Mouse (Mus musculus) embryonic facial prominence, embryonic 11.5 days (tissue): Measurements from ENCODE around the gene Tigd3. TPM values are rescaled to one million over a fixed set of nuclear protein-coding genes. Genes with fewer than 3 reads are reported as not detected.
A peak's percentile ranks its signal among the peaks of the same experiment; 100 is the strongest.

Experiments used
- ATAC-seq: fragments of 200-750 bp; cut with Nextera tagmentation; replicated peaks from 2 replicates; pipeline ENCODE4 v1.8.0; 2017; ENCODE audit warnings: low read depth; ENCODE audit not compliant: insufficient number of reproducible peaks, low FRiP score, low TSS enrichment
- DNase-seq: peaks from one replicate; pipeline ENCODE4 v3.0.0-alpha.2; 2015; ENCODE audit warnings: low spot score
- H3K27ac ChIP-seq: fragments of 300-500 bp; sonication (generic); replicated peaks from 2 replicates; pipeline ENCODE4 v1.5.1; 2014; ENCODE audit warnings: mild to moderate bottlenecking, low read depth, low read length, control low read depth
- H3K27me3 ChIP-seq: fragments of 300-500 bp; sonication (generic); 2 replicates; pipeline ENCODE4 v1.6.1; 2014; ENCODE audit warnings: mild to moderate bottlenecking, low read length, moderate library complexity, mixed read lengths; ENCODE audit not compliant: control insufficient read depth, insufficient read depth
- H3K36me3 ChIP-seq: fragments of 300-500 bp; sonication (generic); replicated peaks from 2 replicates; pipeline ENCODE4 v1.6.1; 2014; ENCODE audit warnings: low read depth, mild to moderate bottlenecking, low read length, moderate library complexity, mixed read lengths; ENCODE audit not compliant: control insufficient read depth, insufficient read depth
- H3K4me1 ChIP-seq: fragments of 300-500 bp; sonication (generic); 2 replicates; pipeline ENCODE4 v1.6.1; 2014; ENCODE audit warnings: low read length, mixed read lengths; ENCODE audit not compliant: control insufficient read depth, insufficient read depth
- H3K4me2 ChIP-seq: fragments of 300-500 bp; sonication (generic); 2 replicates; pipeline ENCODE4 v1.6.1; 2014; ENCODE audit warnings: low read depth, mild to moderate bottlenecking, control low read depth, low read length, moderate library complexity
- H3K4me3 ChIP-seq: fragments of 300-500 bp; sonication (generic); 2 replicates; pipeline ENCODE4 v1.5.1; 2014; ENCODE audit warnings: low read depth, low read length, control low read depth
- H3K9ac ChIP-seq: fragments of 300-500 bp; sonication (generic); replicated peaks from 2 replicates; pipeline ENCODE4 v1.6.1; 2014; ENCODE audit warnings: mild to moderate bottlenecking, control low read depth, low read length
- H3K9me3 ChIP-seq: fragments of 300-500 bp; sonication (generic); replicated peaks from 2 replicates; pipeline ENCODE4 v1.6.1; 2016; ENCODE audit warnings: mild to moderate bottlenecking, low read length, inconsistent platforms, mixed read lengths; ENCODE audit not compliant: control insufficient read depth
- WGBS: fragments of 180-500 bp; shearing (Covaris S2); extraction: QIAGEN DNeasy Blood & Tissue Kit; methylation state at CpG from one replicate; pipeline ENCODE4 v1.1.7; 2014; 5-methylcytosine and 5-hydroxymethylcytosine counted together
- polyA plus RNA-seq: library from polyadenylated mRNA; unstranded; fragments of >200 nt; fragmentation: Nextera tagmentation; extraction: Ambion mirVana; gene quantifications from 2 replicates; pipeline ENCODE4 v1.2.1, GENCODE M21; 2014

Tigd3 gene
- polyA plus RNA-seq, result 4.0 and 4.3 TPM in 2 replicates

GRCm38 (mm10) chr19:5894002-5894678, at the start of gene Tigd3:
Tigd3 (minus strand) TSS chr19:5894149.
- 4% methylated on average over 36 of the region's 36 CpGs for WGBS
- Histone ChIP-seq H3K36me3 (no peaks in the 10 kb centered on the region), H3K4me1 (peaks cover 2% of the 10 kb centered on the region; the same call in 1 of the 2 replicates), H3K9ac (peak within 1 kb of the TSS; percentile 76), H3K9me3 (no peaks in the 10 kb centered on the region), H3K27ac (no peak within 1 kb of the TSS), H3K4me3 (peak within 1 kb of the TSS; percentile 53), H3K4me2 (peak within 1 kb of the TSS; percentile 84), H3K27me3 (no peaks in the 10 kb centered on the region)
- DNase-seq (peak; percentile 98), ATAC-seq (peak; percentile 93)

DNA sequence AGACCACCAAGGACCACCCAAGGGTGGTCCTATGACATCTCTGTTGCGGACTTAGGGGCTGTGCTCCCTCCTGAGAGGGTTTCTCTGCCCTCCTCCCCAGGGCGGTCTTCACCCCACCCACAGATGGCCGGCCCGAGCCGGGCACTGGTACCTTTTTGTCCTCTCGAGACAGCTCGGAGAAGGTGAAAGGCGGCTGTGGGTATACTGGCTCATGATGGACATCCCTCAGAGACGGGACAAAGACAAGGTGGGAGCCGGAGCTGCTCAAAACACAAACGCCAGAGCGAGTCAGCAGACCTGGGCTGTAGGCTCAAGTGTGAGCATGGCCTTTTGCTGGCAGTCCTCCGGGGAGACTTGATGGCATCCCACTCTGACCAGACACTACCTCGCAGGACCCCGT, 49.5 kb upstream of the Tigd3 start:
- Histone ChIP-seq H3K9ac (no peak overlapping the region), H3K27ac (no peak overlapping the region), H3K9me3 (no peaks in the 10 kb centered on the region), H3K27me3 (no peaks in the 10 kb centered on the region), H3K4me3 (no peak overlapping the region), H3K36me3 (no peaks in the 10 kb centered on the region; the same call in none of the 2 replicates), H3K4me1 (no peaks in the 10 kb centered on the region), H3K4me2 (no peak overlapping the region)
- no peak for DNase-seq
- WGBS, result 94% methylated on average over 15 of the region's 15 CpGs
- ATAC-seq, result no peak

DNA sequence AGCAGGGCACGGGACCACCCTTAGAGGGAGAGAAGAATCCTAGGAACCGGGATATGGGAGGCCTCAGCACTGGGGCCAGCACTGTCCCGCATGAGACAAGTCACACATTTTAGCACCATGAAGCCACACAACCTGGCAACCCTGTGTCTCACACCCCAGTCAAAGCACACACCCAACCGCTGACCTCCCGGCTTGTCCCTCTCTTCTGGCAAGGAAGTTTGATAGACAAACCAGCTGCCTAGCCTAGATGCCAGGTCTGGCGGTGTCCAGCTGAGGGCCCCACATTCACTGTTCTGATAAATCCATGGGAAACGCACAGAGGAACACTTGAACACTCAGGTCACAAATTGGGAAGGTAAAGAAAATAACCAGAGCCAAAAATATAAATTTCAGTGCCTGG, 48.6 kb upstream of the Tigd3 start:
- no peak overlapping the region for H3K4me3 ChIP-seq
- H3K9me3 ChIP-seq, result no peaks in the 10 kb centered on the region
- H3K27me3 ChIP-seq, result no peaks in the 10 kb centered on the region
- no peaks in the 10 kb centered on the region; the same call in none of the 2 replicates for H3K36me3 ChIP-seq
- DNase-seq (no peak), ATAC-seq (no peak)
- H3K9ac ChIP-seq, result no peak overlapping the region
- no peak overlapping the region for H3K27ac ChIP-seq
- 93% methylated on average over 7 of the region's 7 CpGs for WGBS
- no peak overlapping the region for H3K4me2 ChIP-seq
- H3K4me1 ChIP-seq, result no peaks in the 10 kb centered on the region

GRCm38 (mm10) chr19:5940656-5941055, 46.7 kb upstream of the Tigd3 start:
- WGBS, result 95% methylated on average over 10 of the region's 10 CpGs
- Histone ChIP-seq H3K9ac (no peak overlapping the region), H3K27me3 (no peaks in the 10 kb centered on the region), H3K4me3 (no peak overlapping the region), H3K4me1 (no peaks in the 10 kb centered on the region), H3K27ac (no peak overlapping the region), H3K9me3 (no peaks in the 10 kb centered on the region), H3K4me2 (no peak overlapping the region), H3K36me3 (no peaks in the 10 kb centered on the region; the same call in none of the 2 replicates)
- DNase-seq, result no peak
- no peak for ATAC-seq

DNA sequence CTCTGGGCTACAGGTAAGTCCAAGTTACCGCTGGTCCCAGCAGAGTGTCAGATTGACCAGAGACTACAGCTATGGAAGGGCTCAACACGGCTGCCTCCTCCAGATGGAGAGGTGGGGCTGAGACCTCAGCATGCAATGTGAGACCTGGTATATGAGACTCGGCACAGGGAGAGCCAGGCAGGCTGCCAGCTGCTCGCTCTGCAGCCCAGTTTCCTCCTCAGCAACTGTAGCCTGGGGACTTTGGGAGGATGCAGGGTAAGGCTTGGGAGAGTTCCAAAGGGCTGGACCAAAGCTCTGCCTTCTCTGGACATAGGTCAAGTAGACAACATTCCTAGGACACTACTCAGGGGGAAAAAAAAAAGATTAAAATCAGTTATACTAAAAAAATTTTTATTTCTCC, 46.2 kb upstream of the Tigd3 start:
- ATAC-seq (no peak), DNase-seq (no peak)
- WGBS, result 73% methylated on average over 4 of the region's 4 CpGs
- no peaks in the 10 kb centered on the region for H3K4me1 ChIP-seq
- H3K9ac ChIP-seq, result no peak overlapping the region
- H3K4me2 ChIP-seq, result no peak overlapping the region
- no peaks in the 10 kb centered on the region for H3K9me3 ChIP-seq
- no peaks in the 10 kb centered on the region; the same call in none of the 2 replicates for H3K36me3 ChIP-seq
- no peaks in the 10 kb centered on the region for H3K27me3 ChIP-seq
- no peak overlapping the region for H3K27ac ChIP-seq
- no peak overlapping the region for H3K4me3 ChIP-seq

- no peak for ATAC-seq
- H3K9me3 ChIP-seq, result no peaks in the 10 kb centered on the region
- no peak overlapping the region for H3K27ac ChIP-seq
- H3K4me2 ChIP-seq, result no peak overlapping the region
- H3K4me3 ChIP-seq, result no peak overlapping the region
- H3K4me1 ChIP-seq, result no peaks in the 10 kb centered on the region
- WGBS, result 86% methylated on average over 5 of the region's 5 CpGs
- DNase-seq, result no peak
- no peaks in the 10 kb centered on the region for H3K27me3 ChIP-seq
- no peaks in the 10 kb centered on the region; the same call in none of the 2 replicates for H3K36me3 ChIP-seq
- no peak overlapping the region for H3K9ac ChIP-seq
Observed at GRCm38 (mm10) chr19:5939715-5940114, 45.8 kb upstream of the Tigd3 start.

GRCm38 (mm10) chr19:5938516-5938915, 44.6 kb upstream of the Tigd3 start:
- Histone ChIP-seq H3K27ac (no peak overlapping the region), H3K9ac (no peak overlapping the region), H3K9me3 (no peaks in the 10 kb centered on the region), H3K36me3 (no peaks in the 10 kb centered on the region; the same call in none of the 2 replicates), H3K4me3 (no peak overlapping the region), H3K4me1 (no peaks in the 10 kb centered on the region), H3K27me3 (no peaks in the 10 kb centered on the region), H3K4me2 (no peak overlapping the region)
- DNase-seq (no peak), ATAC-seq (no peak)
- WGBS, result 86% methylated on average over 6 of the region's 6 CpGs

DNA sequence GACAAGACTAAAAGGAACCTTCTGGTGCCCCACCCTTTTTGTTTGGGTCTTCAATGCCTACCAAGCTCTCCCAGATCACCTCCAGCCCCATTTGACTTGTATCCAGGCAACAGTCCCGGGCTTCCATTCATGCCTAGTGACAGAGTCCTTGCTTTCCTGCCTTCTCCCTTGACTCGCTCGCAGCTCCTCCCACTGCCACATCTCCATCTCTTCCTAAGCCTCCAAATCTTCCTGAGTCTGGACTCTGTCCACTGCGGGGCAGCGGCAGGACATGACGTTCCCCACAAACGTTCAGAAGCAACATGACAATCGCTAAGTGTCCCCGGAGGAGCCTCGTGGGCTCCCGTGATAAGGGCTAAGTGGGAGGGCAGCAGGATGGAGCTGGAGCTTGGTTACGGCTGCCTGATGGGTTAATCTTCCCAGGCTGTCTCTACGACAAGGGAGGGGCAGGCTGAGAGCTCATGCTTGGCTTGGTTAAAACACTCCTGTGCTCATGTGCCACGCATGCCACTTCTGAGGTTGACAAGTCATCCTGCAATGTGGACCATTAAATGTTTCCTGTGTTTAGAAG, 44.0 kb upstream of the Tigd3 start:
- H3K36me3 ChIP-seq, result no peaks in the 10 kb centered on the region; the same call in none of the 2 replicates
- H3K9me3 ChIP-seq, result no peaks in the 10 kb centered on the region
- H3K27ac ChIP-seq, result no peak overlapping the region
- 44% methylated on average over 14 of the region's 14 CpGs for WGBS
- no peaks in the 10 kb centered on the region for H3K27me3 ChIP-seq
- ATAC-seq (no peak), DNase-seq (no peak)
- no peak overlapping the region for H3K9ac ChIP-seq
- no peak overlapping the region for H3K4me2 ChIP-seq
- no peak overlapping the region for H3K4me3 ChIP-seq
- no peaks in the 10 kb centered on the region for H3K4me1 ChIP-seq
